Mouse (Mus musculus) testis, postnatal 10 days (tissue): ENCODE measurements at regions not wholly inside any gene's neighbourhood (a gene's known extent, or its start where the extent isn't known, plus 50 kb on each side); places are given as distances from the start of the nearest gene placed in this dataset.
A peak's percentile ranks its signal among the peaks of the same experiment; 100 is the strongest.

Experiments used
- DNase-seq: peaks from one replicate; pipeline ENCODE4 v3.0.0; 2021; ENCODE audit warnings: low spot score

DNA sequence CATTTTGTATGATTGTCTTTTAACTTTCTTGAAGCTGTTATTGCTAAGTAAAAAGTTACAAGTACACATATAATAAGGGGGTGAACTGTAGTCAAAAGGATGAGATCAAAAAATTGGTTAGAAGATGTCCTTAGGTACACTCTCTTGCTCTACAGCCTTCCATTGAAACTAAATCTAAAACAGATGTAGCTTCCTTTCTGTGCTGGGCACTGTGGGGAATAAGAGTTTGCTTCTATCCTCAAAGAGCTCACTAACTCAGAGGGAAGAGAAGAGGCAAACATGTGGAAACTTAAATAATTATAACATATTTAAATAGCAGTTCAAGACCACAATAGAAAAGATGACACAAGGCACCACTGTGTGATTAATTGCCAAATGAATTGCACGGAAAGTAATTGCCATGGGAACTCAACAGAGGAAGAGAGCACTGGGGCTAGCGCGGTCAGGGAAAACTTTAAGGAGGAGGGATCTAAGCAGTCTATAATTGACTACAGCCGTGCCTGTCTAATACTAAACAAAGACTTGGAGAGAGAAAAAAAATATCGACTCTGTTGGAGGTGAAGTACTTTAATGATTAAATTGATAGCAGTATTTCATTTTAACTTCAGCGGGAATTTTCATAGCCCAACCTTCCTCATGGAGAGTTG is 57.9 kb upstream of the Ammecr1 start:
- DNase-seq = no peak

DNA sequence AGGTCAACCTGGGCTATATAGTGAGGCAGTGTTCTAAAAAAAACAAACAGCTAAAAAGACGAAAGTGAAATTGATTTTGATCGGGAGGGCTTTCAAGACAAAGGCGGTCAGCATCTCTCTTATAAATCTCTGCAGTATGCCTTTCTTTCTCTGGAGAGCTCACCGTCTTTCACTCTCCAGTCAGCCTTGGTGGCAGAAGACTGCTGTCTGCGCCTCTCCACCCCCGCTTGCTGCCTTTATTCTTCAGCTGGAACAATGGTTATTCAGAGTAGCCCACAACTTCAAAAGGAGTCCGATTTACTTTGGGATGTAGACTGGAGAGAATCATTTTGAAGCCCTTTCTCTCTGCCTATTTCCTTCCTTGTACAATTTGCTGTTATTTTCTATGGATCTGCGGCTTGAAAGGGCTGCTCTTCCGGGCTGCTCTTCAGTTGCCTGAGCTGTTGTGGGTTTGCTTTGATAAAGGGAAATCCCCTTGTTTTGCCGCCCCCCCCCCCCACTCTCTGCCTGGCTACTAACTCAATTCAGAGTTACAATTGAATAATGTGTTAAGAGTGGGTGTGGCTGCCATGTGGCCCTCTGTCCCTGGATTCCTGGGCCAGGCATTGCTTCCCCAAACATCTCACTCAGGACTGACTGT is 64.0 kb upstream of the Ammecr1 start:
- DNase-seq = no peak

DNA sequence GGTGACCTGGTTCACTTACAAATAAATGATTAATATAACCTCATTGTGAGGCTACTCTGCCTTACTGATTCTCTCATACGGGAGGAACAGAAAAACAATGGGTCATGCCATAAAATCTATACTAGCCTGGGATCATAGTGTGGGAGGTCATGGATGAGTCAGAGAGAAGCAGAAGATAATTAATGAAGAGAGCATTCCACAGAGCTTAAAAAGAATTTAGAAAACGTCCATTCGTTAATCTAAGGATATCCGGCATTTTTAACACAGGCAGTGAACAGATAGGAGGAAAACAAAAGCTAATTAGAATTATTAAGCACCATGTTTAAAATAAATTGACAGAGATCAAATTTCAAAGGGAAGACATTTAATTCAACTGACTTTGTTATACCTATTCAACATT is 59.5 kb upstream of the Rtl9 start:
- no peak for DNase-seq

DNA sequence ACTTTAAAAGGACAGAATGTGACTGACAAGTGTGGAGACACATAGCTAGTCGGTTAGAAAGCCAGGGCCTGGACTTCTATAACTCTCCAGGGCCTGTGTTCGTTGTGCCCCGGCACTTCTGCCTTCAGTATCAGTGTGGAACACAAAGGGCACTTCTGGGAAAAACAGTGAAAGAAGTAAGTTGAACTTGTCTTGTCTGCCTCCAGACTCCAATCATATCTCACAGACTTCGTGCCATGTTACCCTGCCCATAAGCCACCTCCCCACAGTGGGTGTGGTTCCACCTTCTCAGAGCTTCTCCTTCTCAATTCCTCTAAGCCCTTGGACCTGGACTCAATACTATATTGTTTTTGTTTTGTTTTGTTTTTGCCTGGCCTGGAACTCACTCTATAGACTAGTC is 55.1 kb upstream of the Rtl9 start:
- no peak for DNase-seq

DNA sequence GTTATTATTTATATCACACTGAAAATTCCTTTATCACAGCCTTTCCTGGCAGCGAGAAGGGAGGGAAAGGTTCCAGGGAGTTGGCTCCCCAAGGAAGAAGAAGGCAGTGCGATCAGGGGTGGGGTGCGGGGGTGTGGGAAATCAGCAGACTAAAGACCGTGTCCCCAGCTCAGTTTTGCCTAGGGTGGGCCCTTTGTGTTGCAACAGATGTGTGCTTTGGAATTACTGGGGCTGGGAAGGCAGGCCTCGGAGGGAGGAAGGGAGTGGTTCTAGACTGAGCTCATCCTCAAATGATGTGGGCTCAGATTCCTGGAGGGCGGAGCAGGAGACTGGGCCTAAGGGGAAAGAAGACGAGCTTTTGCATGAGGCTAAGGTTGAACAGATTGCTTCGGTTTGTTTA is 53.1 kb upstream of the Rtl9 start:
- peak; percentile 41 for DNase-seq
